Mouse (Mus musculus) heart, adult 2 months (tissue): ENCODE results near the gene Thsd4. TPM values are rescaled to one million over a fixed set of nuclear protein-coding genes. Genes with fewer than 3 reads are reported as not detected.

Source experiments
- DNase-seq, 2 experiments: peaks; one replicate each; pipeline ENCODE4 v3.0.0; 2021
- H3K27ac ChIP-seq: fragments of 200-600 bp; 2 replicates; pipeline ENCODE4 v1.8.1; 2022
- H3K27me3 ChIP-seq: fragments of 200-500 bp; 2 replicates; pipeline ENCODE4 v1.6.1; 2012; ENCODE audit warnings: mild to moderate bottlenecking, low read length, inconsistent platforms, mixed read lengths; ENCODE audit not compliant: control insufficient read depth, insufficient read depth
- H3K36me3 ChIP-seq: fragments of 200-500 bp; 2 replicates; pipeline ENCODE4 v1.6.1; 2012; ENCODE audit warnings: low read length, inconsistent platforms; ENCODE audit not compliant: control insufficient read depth, insufficient read depth
- H3K4me1 ChIP-seq: fragments of 200-500 bp; 2 replicates; pipeline ENCODE4 v1.6.1; 2011; ENCODE audit warnings: low read length; ENCODE audit not compliant: control insufficient read depth, insufficient read depth
- H3K4me3 ChIP-seq: fragments of 200-600 bp; 2 replicates; pipeline ENCODE4 v1.8.1; 2022
- H3K79me2 ChIP-seq: fragments of 200-500 bp; replicated peaks from 2 replicates; pipeline ENCODE4 v1.6.1; 2012; ENCODE audit warnings: mild to moderate bottlenecking, inconsistent platforms, low read length, moderate library complexity, mixed read lengths; ENCODE audit not compliant: control insufficient read depth, insufficient read depth
- H3K9ac ChIP-seq: fragments of 200-500 bp; 2 replicates; pipeline ENCODE4 v1.6.1; 2012; ENCODE audit warnings: low read depth, mild to moderate bottlenecking, control low read depth, inconsistent platforms, low read length, mixed read lengths
- CTCF ChIP-seq: fragments of 200-600 bp; IDR thresholded peaks from 2 replicates; pipeline ENCODE4 v1.8.1; 2022; ENCODE audit warnings: antibody characterized with exemption, mild to moderate bottlenecking, moderate library complexity
- EP300 ChIP-seq: fragments of 200-500 bp; IDR thresholded peaks from 2 replicates; pipeline ENCODE4 v1.6.1; 2011; ENCODE audit warnings: low read depth, low read length, control low read depth; ENCODE audit not compliant: insufficient read depth
- POLR2A ChIP-seq: fragments of 200-500 bp; IDR thresholded peaks from 2 replicates; pipeline ENCODE4 v1.6.1; 2011; ENCODE audit warnings: mild to moderate bottlenecking, low read depth, low read length, control low read depth; ENCODE audit not compliant: insufficient read depth
- WGBS: fragments of 180-500 bp; shearing (Covaris S2); methylation state at CpG from one replicate; pipeline ENCODE4 v1.1.7; 2018; 5-methylcytosine and 5-hydroxymethylcytosine counted together
- intact Hi-C: fragments of 180-260 bp; cut with DNase I; formaldehyde crosslinking; loops from one replicate; pipeline ENCODE4 v1.15.1; 2025
- polyA plus RNA-seq: library from polyadenylated mRNA; depleted of rRNA; stranded (reverse); fragments of >200 nt; gene quantifications from 2 replicates; pipeline ENCODE4 v1.2.3, GENCODE M21; 2012
- total RNA-seq, 2 experiments: library from RNA; stranded (reverse); gene quantifications; 2 replicates each; pipeline ENCODE4 v1.2.3; 2021

Gene Thsd4
- total and polyA plus RNA-seq, 3 experiments = 3.5 to 5.2 (median 4.3) TPM

GRCm38 (mm10) chr9:60198530-60199200 is 323.2 kb downstream of the Thsd4 start:
- peaks cover 1% of the 10 kb centered on the region; the same call in 1 of the 2 replicates for H3K4me1 ChIP-seq
- 81% methylated on average over 12 of the region's 12 CpGs for WGBS
- TF ChIP-seq CTCF (no peak), POLR2A (no peak)
- no peaks in the 10 kb centered on the region for H3K79me2 ChIP-seq
- no peak for DNase-seq
- no peaks in the 10 kb centered on the region for H3K36me3 ChIP-seq
- no peak overlapping the region for H3K9ac ChIP-seq
- H3K4me3 ChIP-seq = no peak overlapping the region
- no peaks in the 10 kb centered on the region for H3K27me3 ChIP-seq
- intact Hi-C loops = no loop called here
- H3K27ac ChIP-seq = no peak overlapping the region

GRCm38 (mm10) chr9:60195502-60195901 is 326.3 kb downstream of the Thsd4 start:
- Histone ChIP-seq H3K79me2 (no peaks in the 10 kb centered on the region), H3K27me3 (no peaks in the 10 kb centered on the region), H3K27ac (no peak overlapping the region), H3K9ac (no peak overlapping the region), H3K4me3 (no peak overlapping the region), H3K4me1 (no peaks in the 10 kb centered on the region), H3K36me3 (no peaks in the 10 kb centered on the region)
- intact Hi-C loops = no loop called here
- WGBS = 74% methylated on average over 2 of the region's 2 CpGs
- DNase-seq = no peak
- TF ChIP-seq POLR2A (no peak), CTCF (peak; percentile 49)

DNA sequence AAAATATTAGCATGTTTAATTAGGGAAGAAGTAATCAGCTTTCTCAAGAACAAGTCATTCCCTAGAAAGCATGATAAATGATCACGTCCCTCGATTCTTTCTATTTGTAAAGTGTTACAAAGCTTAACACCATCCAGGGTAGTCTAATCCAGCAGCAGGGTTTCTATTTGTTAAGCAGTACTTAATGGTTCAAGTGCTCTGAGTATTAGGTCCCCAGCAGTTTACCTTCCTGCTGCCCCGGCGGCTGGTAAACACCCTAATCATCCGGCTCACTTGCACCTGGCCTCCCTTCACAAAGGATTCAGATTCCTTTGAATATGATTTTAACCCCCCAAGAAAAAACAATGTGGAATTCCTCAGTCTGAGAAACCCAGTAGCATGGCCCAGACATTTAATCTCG is 326.9 kb downstream of the Thsd4 start:
- Histone ChIP-seq H3K36me3 (no peaks in the 10 kb centered on the region), H3K9ac (no peak overlapping the region), H3K79me2 (no peaks in the 10 kb centered on the region), H3K4me3 (no peak overlapping the region), H3K27me3 (no peaks in the 10 kb centered on the region), H3K27ac (no peak overlapping the region), H3K4me1 (no peaks in the 10 kb centered on the region)
- WGBS = 94% methylated on average over 6 of the region's 6 CpGs
- intact Hi-C loops = no loop called here
- TF ChIP-seq POLR2A (no peak), CTCF (no peak), EP300 (no peak)
- no peak for DNase-seq

DNA sequence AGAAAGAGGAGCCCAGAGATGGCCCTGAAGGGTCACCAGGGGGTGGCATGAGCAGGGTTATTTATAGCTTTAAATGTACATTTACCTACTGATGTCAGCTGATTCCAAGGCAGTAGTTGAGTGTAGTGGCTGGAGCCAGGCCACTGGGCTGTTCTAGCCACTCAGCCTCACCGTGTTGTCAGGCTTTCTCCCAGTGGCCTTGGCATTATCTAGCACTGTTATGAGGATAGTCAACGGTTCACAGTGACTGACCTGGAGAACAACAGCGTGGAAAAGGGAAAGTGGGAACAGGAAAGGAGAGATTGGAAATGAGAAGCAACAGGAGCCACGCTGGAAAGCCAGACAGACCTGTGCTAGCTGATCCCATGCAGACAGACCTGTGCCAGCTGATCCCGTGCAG is 329.5 kb downstream of the Thsd4 start:
- H3K4me1 ChIP-seq = no peaks in the 10 kb centered on the region
- no peak overlapping the region for H3K9ac ChIP-seq
- intact Hi-C loops = no loop called here
- WGBS = 50% methylated on average over 5 of the region's 5 CpGs
- H3K27me3 ChIP-seq = no peaks in the 10 kb centered on the region
- no peaks in the 10 kb centered on the region for H3K79me2 ChIP-seq
- H3K4me3 ChIP-seq = no peak overlapping the region
- DNase-seq = no peak
- H3K27ac ChIP-seq = no peak overlapping the region
- no peaks in the 10 kb centered on the region for H3K36me3 ChIP-seq
- no peak for TF ChIP-seq EP300
- TF ChIP-seq CTCF = no peak
- no peak for TF ChIP-seq POLR2A

DNA sequence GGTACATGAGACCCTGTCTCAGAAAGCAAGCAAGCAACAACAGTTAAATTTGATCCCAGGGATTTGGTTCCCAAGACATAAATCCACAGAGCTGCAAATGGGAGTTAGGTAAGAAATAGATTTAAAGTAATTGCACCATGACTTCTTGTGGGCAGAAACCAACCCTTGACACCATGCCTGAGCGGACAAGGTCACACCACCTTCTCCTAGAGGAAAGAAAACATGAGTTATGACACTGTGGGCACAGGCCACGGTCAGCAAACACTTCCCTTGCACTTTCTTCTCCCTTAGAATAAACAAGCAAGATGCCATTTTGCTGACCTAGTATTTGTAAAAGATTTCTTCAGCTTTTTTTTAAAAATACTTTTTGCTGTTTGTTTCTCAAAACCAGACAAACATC is 334.4 kb downstream of the Thsd4 start:
- Histone ChIP-seq H3K27me3 (no peaks in the 10 kb centered on the region), H3K4me1 (no peaks in the 10 kb centered on the region), H3K4me3 (no peak overlapping the region), H3K36me3 (no peaks in the 10 kb centered on the region), H3K79me2 (no peaks in the 10 kb centered on the region), H3K9ac (no peak overlapping the region), H3K27ac (no peak overlapping the region)
- DNase-seq = no peak
- WGBS = 63% methylated on average over 2 of the region's 2 CpGs
- TF ChIP-seq POLR2A (no peak), EP300 (no peak), CTCF (no peak)
- intact Hi-C loops = no loop called here

- DNase-seq = peak in 1 of 2 experiments; percentile 11
- H3K36me3 ChIP-seq = no peaks in the 10 kb centered on the region
- intact Hi-C loops = no loop called here
- no peaks in the 10 kb centered on the region for H3K79me2 ChIP-seq
- no peaks in the 10 kb centered on the region for H3K4me1 ChIP-seq
- H3K4me3 ChIP-seq = no peak overlapping the region
- TF ChIP-seq POLR2A = no peak
- no peaks in the 10 kb centered on the region for H3K27me3 ChIP-seq
- H3K9ac ChIP-seq = no peak overlapping the region
- 63% methylated on average over 7 of the region's 7 CpGs for WGBS
- no peak overlapping the region for H3K27ac ChIP-seq
These were observed 334.9 kb downstream of the Thsd4 start for GRCm38 (mm10) chr9:60186948-60187347.

GRCm38 (mm10) chr9:60184083-60184482 is 337.8 kb downstream of the Thsd4 start:
- no peaks in the 10 kb centered on the region for H3K79me2 ChIP-seq
- H3K4me1 ChIP-seq = no peaks in the 10 kb centered on the region
- H3K4me3 ChIP-seq = no peak overlapping the region
- 69% methylated on average over 3 of the region's 3 CpGs for WGBS
- H3K27ac ChIP-seq = no peak overlapping the region
- no peaks in the 10 kb centered on the region for H3K36me3 ChIP-seq
- H3K27me3 ChIP-seq = no peaks in the 10 kb centered on the region
- DNase-seq = no peak
- no peak overlapping the region for H3K9ac ChIP-seq
- TF ChIP-seq EP300 (no peak), POLR2A (no peak), CTCF (no peak)
- intact Hi-C loops = no loop called here
